Mouse (Mus musculus) left cerebral cortex, postnatal 36 days (tissue): ENCODE results near the gene Nptx1. TPM values are rescaled to one million over a fixed set of nuclear protein-coding genes. Genes with fewer than 3 reads are reported as not detected.
A peak's percentile ranks its signal among the peaks of the same experiment; 100 is the strongest.

Experiments used
- DNase-seq, 2 experiments: peaks; one replicate each; pipeline ENCODE4 v3.0.0; 2021 to 2022; ENCODE audit warnings: low spot score in 2 of 2, mixed read lengths in 1 of 2
- intact Hi-C: fragments of 180-260 bp; cut with DNase I; formaldehyde crosslinking; loops from one replicate; pipeline ENCODE4 v1.15.1; 2025
- total RNA-seq, 2 experiments: library from RNA; stranded (reverse); gene quantifications; 2 replicates each; pipeline ENCODE4 v1.2.3; 2021

Nptx1 gene
- total RNA-seq, 2 experiments from 2014 or later = 240 to 248 TPM

DNA sequence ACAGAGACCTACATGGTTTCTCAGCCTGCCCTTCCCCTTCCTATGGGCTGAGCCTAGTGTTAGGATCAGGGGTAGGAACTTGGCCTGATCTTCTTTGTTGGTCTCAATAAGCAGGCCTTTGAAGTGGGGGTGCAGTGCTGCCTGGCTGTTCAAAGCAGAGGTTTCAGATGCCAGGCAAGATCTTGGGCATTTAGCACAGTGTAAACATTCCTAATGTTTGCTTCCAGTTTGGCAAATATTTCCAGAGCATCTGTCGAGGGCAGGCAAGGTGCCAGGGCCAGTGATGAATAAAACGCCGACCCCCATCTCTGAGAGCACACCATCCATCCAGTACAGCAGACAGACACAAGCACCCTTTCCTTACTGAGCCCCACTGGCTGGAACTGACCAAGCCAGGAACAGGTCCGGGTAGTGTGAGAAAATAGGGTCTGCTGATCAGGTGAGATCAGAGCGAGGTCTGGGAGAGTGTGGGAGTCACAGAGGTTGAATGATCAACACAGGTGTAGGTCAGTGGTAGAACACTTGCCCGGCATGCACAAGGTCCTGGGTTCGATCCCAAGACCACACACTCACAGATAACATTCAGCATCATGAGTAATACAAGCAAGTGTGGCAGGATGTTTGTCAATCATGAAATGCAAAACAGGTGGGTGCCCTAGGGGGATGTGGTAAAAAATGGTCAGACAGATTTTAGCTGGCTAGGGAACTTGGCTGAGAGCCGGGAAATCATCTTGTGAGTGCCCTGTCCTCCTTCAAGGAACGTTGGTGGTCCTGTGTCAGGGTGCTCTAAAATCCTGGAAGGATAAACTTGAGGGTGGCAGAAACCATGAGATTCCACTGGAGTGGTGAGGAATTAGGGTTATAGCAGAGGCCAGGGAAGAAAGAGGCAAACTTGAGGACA, 5.6 kb upstream of the Nptx1 start:
- intact Hi-C loops = no loop called here
- DNase-seq = no peak

DNA sequence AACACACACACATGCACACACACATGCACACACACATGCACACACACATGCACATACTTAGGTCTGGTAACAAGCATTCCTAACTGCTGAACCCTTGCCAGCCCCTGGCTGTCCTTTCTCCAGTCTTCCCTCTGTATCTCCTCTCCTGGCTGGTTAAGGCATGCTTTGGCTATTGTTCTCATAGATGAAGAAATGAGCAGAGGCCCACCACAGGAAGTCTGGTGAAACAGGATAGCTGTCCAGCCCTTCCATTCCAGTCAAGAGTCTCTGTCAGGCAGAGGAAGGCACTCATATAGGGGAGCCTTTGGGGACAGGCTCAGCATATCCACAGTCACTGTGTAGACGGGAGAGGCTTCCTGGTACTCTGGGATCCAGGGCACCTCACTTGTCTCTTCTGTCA, 4.7 kb upstream of the Nptx1 start:
- DNase-seq = no peak
- intact Hi-C loops = no loop called here

DNA sequence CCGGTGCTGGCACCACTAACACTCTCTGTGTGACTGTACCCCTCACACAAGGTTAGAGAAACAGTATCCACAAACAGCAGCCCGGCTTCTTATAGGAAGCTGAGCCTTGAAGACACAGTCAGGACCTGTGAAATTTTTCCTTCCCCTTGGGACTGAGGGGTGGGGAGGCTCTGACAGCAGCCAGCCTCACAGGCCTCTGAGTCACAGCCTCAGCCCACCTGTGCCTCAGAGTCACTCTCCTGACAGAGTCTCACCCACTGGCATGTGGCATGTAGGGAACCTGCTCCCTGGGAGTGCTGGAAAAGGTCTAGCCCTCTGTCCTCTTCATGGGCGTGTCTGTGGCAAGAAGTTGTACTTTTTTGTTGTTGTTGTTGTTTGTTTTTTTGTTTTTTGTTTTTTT, 3.9 kb upstream of the Nptx1 start:
- intact Hi-C loops = no loop called here
- no peak for DNase-seq

DNA sequence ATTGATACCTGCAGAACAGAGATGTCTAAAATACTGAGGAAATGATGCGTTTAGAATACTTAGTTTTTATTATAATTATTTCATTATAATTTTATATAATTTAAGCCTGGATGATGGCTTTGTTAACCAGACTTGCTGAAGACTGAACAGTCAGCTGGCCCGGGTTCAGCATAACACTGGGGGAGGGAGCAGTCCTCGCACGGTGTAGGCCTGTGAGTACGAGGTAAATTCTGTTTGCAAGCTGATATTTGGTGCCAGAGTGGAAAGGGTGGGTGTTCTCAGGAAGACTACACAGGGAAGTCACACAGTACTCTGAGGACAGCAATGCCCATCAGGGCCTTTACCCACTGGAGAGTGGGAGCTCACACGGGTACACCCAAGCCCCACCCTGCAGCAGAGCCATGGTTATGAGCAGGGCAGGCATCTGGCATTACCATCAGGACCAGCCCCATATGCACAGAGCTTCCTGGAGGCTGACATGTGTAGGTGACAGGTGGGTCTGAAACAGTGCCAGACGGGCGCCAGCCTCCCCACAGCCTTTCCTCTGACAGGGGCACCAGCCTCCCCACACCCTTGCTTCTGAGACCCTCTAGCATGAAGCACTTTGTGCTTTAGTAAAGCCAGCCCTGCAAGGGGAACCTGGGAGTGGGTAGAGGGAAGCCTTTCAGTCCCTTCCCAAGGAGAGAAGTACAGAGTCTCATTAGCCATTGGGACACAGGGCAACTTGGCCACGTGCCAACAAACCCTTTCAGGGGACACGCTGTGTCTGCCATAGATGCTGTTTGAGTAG, 3.2 kb upstream of the Nptx1 start:
- intact Hi-C loops = no loop called here

DNA sequence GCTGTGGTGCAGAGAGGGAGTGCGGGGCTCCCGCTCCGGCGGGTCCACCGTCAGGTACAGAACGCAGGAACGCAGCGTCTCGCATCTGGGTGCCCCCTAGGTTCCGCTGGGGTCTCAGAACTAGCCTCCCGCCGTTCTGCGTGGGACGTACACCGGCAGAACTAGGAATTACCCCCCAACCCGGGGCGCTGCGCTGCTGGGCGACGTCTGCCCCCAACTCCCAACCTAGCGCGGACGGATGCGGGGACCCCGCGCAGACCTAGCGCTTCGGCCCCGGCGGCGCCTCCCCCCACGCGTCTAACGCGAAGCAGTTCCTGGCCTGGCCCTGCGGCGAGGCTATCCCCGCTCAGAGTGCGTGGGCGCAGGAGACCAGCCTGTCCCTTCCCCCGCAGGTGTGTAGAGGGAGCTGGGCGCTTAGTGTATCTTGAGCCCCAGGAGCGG, 1.8 kb upstream of the Nptx1 start:
- DNase-seq = peak in 1 of 2 experiments; percentile 46
- intact Hi-C loops = loop anchor here (5.0 kb wide), 4 partner anchors 53 to 358 kb away; partner anchors contain the start of gene Rptor

More for the DNA sequence above, 3.2 kb upstream of the Nptx1 start:
- DNase-seq = no peak

DNA sequence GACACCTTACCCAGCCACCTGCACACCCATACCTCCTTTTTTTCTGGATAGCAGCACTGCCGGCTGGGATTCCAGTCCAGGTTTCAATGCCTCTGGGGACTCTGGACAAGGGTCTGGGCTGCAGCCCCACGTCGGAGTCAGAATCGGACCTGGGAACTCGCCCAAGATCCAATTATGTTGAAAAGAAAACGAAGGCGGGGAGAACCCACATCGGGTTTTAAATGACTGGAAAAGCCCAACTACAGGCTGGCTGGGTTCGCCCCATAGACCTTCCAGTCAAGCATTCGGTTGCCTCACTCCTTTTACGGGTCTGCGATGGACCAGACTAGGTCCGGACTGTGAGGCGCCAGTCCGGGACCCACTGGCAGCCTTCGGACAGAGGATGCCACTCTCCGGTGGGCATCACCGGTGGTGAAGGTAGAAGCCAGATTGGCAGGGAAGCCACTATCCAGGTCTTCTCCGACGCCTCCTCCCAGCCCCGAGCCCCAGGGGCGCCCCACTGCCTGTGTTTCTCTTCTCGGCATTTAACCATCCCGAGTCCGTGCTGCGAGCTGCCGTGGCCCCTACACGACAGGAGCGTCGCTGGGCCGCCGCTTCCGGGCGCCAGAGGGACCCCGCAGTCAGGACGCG, 1.3 kb upstream of the Nptx1 start:
- intact Hi-C loops = loop anchor here (5.0 kb wide), 4 partner anchors 53 to 358 kb away; partner anchors contain the start of gene Rptor
- DNase-seq = peak in 1 of 2 experiments; percentile 39

DNA sequence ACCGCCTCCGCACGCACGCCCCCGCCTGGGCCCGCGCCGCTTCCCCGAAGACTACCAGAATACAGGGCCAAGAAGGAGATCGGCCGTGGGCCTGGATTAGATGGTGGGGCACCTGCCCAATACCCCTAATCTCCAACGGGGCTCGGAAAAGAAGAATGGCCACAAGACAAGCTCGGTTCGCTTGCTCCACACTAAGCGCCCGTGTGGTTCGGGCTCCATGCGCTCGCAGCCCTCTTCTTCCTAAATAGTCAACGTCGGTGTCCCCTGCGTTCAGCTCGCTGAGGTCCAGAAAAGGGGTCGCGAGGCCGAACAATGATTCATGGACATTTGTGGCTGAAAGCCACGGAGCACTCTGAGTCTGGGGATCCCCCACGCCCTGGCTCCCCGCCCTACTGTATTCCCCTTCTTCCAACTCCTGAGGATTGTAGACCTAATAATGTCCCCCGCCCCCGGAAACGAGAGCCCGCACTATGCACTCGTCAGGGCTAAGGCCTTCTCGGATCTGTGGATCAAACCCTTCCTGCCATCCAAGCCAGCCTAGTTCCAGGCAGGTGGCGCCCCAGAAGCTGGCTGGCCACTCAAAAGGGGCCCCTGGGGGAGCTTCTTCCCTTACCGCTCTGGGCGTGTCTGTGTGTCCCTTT, 518 bp upstream of the Nptx1 start:
- intact Hi-C loops = loop anchor here (2.0 to 5.0 kb wide), 5 partner anchors 33 to 359 kb away; partner anchors contain the start of gene Rptor
- DNase-seq = peak; percentile 40 to 53

DNA sequence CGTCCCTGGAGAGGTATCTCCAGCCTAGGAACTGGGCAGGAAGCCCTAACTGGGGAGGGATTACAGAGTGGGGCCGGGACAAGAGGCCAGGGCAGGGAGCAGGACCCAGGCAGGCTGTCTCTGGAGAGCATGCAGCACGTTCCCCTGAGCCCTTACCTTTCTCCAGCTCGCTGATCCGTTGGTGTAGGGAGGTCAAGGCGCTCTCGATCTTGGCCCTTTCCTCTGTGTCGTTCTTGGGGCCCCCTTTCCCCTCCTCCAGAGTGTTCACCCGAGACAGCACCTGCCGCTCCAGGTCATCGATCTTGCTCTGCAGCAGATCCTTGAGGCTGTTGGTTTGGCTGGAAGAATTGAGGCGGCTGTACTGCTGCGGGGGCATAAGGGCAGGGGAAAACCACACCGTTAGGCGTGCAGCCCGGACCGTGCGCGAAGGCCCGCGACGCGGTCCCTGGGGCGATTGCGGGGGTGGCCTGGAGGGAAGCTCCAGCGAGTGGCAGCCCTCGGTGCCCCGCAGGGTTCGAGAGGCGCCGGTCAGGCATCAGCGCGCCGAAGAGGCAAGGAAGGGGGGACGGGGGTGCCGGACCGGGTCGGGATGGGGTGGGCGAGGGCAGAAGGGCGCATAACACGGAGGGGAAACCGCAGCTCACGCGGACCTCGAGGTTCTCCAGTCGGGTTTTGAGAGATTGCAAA, 914 bp downstream of the Nptx1 start:
- DNase-seq = no peak
- intact Hi-C loops = loop anchor here (2.0 to 5.0 kb wide), 5 partner anchors 32 to 361 kb away; partner anchors contain the start of gene Rptor

DNA sequence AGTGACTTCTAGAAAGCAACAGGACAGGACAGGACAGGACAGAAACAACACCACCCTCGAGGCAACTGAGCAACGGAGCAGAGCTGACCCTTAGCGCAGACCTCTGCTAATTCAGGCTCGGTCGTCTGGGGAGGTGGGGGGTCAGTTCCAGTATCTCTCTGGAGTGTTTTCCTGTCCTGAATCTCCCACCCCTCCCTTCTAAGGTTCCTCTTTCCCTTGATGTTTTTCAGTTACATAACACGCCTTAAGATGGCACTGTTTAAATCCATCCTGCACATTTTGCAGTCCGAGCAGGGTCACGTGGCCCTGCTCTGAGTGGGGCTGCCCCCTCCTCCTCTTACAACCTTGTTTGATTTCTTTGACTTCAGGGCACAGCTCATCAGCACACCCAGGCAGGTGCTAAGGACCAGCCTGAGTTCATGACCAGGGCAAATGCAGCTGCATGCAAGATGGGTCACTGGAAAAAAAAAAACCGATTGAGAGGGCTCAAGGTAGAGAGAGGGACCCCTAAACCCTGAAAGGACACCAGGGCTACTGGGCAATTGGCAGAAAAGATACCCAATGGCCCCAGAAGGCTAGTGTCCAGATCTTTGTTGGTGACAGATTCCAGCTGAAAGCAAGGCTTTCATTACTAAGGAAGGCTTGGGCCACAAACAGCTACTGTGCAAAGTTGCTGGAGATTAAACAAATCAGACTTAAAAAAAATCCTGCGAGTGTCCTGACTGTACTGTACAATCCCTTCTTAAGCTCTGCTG, 1.6 kb downstream of the Nptx1 start:
- intact Hi-C loops = loop anchor here (2.0 to 5.0 kb wide), 5 partner anchors 31 to 361 kb away; partner anchors contain the start of gene Rptor
- DNase-seq = no peak

DNA sequence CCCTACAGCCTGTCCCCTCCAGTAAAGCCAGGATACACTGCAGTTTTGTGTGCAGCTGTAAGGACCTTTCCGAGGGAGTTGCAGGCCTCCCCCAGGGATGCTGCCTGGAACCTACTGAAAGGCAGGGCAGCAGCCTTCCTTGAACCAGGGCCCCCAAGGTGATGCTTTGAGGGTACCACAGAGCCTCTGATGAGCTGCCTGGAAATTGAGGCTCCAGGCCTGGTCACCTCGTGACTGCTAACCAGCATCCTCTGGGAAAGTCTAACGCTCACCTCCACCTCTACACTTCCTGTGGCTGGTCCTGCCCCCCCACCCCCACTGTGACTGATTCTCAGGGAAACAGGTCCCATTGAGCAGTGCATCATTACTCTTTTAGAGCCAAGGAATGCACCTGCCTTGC, 2.3 kb downstream of the Nptx1 start:
- DNase-seq = no peak
- intact Hi-C loops = loop anchor here (5.0 kb wide), 4 partner anchors 57 to 362 kb away; partner anchors contain the start of gene Rptor

DNA sequence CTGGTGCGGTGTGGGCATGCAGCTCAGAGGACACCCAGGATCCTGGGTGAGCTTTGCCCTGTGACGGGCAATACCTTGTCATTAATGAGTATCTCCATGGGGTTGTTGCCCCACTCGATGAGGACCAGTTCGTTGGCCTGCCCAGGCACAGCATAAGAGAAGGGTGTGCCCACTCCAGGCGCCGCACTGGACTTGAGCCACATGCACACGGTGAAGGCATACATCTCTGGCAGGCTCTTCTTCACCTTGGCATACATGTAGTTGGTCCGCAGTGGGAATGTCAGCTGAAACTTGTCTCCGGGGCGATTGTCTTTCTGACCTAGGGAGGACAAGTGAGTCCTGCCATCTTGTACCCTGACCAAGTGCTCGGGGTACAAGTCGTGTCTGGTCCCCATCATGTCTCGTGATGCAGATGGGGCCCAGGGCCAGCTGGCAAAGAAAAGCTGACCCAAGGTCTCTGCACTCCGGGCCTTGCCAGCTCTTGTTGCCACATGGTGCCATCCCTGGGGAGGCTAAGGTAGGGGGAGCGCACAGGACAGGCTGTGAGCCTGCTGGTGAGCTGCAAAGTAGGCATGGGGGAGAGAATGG, 2.9 kb downstream of the Nptx1 start:
- intact Hi-C loops = loop anchor here (5.0 kb wide), 4 partner anchors 58 to 363 kb away; partner anchors contain the start of gene Rptor
- no peak for DNase-seq

DNA sequence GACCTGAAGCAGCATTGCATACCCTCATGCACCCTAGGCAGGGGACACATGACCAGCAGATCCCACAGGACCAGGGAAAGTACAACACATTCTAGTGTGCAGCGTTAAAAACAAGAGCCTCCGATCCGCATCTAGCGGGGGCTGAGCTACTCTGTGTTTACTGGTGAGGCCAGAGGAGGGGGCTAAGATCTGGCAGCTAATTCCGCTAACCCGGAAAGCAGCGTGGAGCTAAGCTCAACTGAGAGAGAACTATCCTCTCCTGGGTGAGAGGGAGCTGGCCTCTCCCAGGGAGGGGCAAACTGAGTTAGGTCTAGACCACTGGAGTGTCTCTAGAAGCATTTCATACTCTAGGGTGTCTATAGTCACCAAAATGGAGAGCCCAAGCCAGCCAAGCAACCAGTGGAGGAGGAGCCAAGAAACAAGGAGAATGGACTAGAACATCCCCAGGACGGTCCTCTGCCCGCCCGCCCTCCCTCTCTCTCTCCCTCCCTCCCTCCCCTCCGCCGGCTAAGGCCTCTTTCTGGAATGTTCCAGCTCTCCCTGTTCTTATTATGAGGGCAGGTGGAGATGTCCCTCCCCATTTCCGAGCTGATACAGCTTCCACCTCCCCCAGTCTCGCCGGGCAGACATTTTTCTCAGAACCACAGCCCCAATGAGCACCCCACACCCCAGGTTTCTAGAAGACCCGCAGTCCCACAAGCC, 3.6 kb downstream of the Nptx1 start:
- no peak for DNase-seq
- intact Hi-C loops = no loop called here

DNA sequence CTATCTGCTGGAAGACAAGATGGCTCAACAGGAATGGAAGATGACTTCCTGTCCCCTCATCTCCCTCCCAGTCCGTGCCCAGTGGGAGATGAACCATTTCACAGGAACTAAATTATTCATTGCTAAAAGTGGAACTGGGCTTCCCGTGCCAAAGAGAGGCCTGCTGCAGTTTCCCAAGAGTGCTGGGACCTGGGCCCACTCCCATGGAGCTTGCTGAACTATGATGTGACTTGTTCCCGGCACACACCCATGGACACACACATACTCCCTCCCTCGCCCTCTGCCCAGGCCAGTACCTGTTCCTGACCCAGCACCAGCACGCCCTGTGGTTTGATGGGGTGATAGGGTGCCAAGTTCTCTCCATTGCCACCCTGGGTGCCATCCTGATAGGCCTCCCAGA, 4.7 kb downstream of the Nptx1 start:
- intact Hi-C loops = no loop called here
- no peak for DNase-seq

DNA sequence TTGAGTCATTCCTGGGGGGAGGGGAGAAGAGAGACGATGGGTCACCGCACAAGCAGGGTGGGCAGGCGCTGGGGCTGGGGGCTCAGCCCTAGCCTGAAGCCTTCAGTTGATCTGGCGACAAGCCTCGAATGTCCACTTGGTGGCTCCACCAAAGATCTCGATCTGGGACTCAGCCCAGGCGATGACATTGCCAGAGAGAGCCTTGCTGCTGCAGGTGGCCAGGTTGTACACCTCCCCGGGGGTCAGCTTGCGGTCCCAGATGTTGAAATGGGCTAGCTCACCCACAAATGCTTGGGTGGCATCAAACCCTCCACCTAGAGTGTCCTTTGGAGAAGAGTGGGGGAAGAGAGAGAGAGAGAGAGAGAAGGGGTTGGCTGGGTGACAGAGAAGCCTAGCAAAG, 5.2 kb downstream of the Nptx1 start:
- DNase-seq = no peak
- intact Hi-C loops = no loop called here

DNA sequence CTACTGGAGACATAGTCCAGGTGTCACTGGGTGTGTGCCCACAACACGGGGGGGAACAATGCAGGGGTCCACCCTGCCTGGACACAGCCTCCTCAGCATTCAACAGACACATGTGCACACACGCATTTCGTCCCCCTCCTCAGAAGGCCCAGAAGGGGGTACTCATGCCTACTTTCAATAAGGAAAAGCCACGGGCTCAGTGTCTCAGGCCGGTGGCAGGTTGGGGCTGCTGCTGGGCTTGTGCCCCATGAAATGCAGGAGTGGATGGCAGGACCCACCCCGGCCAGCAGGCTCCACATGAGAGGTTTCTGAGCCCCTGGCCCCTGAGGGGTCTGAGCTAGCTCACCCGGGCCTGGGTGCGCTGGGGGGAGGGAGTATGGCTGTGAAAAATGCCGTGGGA, 6.5 kb downstream of the Nptx1 start:
- intact Hi-C loops = no loop called here
- no peak for DNase-seq

DNA sequence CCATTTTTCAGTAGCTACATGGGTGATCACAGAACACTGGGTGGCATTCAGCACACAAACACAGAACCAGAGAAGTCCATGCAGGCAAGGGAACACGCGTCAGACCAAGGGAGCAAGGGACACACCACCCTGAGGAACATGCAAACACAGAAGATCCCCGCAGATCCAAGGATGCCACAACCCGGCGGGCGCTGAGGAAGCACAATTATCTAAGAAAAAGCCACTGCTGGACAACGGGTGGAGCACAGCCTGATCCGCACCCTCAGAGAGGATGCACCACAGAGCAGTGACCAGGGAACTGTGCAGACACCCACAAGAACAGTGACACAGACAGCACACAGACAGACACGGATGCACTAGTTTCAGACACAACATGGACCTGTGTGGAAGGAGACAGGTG, 7.0 kb downstream of the Nptx1 start:
- intact Hi-C loops = no loop called here
- no peak for DNase-seq

DNA sequence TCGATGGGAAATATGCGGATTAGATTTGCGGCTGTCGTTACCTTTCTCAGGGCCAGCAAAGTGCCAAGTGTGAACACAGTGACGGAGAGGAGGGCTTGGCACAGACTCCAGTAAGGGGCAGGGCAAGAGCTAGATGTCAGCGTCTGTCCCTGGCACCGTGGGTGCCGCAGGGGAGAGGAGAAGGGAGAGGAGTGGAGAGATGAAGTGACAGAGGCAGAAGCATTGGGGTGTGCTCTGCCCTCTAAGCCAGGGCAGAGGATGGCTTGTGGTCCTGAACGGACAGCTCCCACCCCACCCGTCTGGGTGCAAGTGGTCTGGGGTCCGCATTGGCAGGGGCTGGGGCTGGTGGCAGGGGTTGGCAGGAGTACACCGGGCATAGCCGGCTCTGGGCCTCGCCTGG, 7.6 kb downstream of the Nptx1 start:
- intact Hi-C loops = no loop called here
- no peak for DNase-seq
